Mouse (Mus musculus) brown adipose tissue, adult 24 weeks (tissue): ENCODE measurements around the gene Nfkbia. TPM values are rescaled to one million over a fixed set of nuclear protein-coding genes. Genes with fewer than 3 reads are reported as not detected.
A peak's percentile ranks its signal among the peaks of the same experiment; 100 is the strongest.

Experiments
- H3K27ac ChIP-seq: fragments of 200-500 bp; replicated peaks from 2 replicates; pipeline ENCODE4 v1.5.1; 2012; ENCODE audit warnings: low read depth, mild to moderate bottlenecking, low read length
- H3K4me1 ChIP-seq: fragments of 200-500 bp; 2 replicates; pipeline ENCODE4 v1.6.1; 2012; ENCODE audit warnings: low read length, mixed read lengths; ENCODE audit not compliant: control insufficient read depth, insufficient read depth, insufficient read length
- H3K4me3 ChIP-seq: fragments of 200-500 bp; 2 replicates; pipeline ENCODE4 v1.5.1; 2012; ENCODE audit warnings: low read depth, mild to moderate bottlenecking, low read length, moderate library complexity; ENCODE audit not compliant: insufficient read depth
- polyA plus RNA-seq: library from polyadenylated mRNA; stranded (reverse); fragments of >200 nt; gene quantifications from 2 replicates; pipeline ENCODE4 v1.2.4, GENCODE M21; 2012; ENCODE audit not compliant: missing spikeins, insufficient read depth, insufficient read length

The Nfkbia gene
- polyA plus RNA-seq, 1 experiment = 29.4 TPM

DNA sequence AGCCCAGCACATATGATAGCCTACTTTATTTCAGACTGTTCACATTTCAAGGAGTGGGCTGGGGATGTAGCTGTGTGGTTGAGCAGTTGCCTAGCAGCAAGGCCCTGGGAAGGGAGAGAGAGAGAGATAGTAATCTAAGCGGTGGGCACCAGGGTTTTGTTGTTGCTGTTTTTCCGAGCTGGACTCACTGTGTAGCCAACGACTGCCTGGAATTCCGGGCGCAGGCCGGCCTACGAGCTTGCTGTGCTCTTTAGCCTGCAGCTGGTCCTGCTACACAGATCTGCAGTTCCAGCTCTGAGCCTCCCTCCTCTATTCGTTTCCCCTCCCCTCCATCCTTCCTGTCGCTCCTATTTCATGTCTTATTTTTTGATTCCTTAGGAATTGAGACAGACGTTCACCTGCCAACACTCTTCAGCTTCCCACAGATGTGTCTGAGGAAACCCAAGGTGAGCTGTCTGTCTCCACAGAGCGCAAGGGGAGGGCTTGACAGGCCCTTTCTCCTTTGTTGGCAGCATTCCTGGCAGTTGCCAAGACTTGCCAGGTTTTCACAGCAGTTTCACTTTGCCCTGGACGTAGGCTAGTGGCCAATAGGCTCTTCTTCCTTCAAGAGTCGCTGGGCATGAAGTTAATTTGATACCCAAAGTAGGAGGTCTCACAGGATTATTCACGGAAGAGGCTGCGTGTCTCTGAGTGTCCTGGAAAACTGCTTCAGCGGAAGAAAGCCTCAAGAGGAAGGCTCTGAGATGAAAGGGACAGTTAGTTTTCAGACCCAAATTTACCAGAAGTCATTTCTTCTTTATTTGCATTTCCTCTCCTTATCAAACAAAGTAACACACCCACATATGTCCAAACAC, 28.2 kb downstream of the Nfkbia start:
- Histone ChIP-seq H3K4me3 (no peak overlapping the region), H3K4me1 (peaks cover 39% of the 10 kb centered on the region), H3K27ac (peak overlapping the region; percentile 44)

DNA sequence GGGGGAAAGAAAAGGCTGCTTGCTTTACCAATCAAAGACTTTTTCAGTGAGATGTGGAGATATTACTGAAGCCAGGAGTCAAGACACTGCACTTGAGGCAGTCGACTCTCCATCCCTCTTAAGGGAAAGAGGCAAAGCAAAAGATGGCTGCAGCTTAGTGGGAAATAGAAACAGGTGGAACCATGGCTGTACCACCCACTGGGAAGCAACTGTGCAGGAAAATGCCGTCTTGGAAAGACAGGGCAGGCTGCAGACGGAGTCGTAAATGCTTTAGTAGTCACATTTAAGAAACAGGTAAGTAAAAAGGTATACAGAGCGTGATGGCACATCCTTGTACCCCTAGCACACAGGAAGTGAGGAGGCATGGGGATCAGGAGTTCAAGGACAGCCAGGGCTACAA, 29.4 kb downstream of the Nfkbia start:
- Histone ChIP-seq H3K4me1 (peaks cover 39% of the 10 kb centered on the region), H3K27ac (no peak overlapping the region), H3K4me3 (no peak overlapping the region)

- Histone ChIP-seq H3K4me1 (peaks cover 37% of the 10 kb centered on the region), H3K4me3 (no peak overlapping the region), H3K27ac (no peak overlapping the region)
These were observed 30.0 kb downstream of the Nfkbia start for GRCm38 (mm10) chr12:55462456-55462855.

DNA sequence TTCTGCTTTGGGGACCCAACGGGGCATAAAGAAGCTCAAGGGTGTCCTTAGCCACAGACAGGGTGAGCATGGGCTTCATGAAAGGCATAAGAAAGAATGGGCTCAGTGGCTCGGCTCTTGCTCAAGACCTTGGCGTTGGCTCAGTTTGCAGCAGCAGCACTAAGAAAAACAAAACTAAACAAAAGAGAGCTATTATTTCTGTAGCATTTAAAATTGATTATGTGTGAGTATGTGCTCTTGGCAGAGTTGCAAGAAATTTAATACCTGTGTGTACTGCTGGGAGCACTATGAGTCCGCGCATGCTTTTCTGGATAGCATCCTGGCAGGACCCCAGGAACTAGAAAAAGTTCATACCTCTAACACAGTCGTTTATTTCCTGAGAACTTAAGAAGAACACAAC, 30.7 kb downstream of the Nfkbia start:
- peaks cover 32% of the 10 kb centered on the region for H3K4me1 ChIP-seq
- H3K27ac ChIP-seq = 0 out of 2 replicates have a peak overlapping the region, but pooled peaks have one; percentile 4
- no peak overlapping the region for H3K4me3 ChIP-seq

GRCm38 (mm10) chr12:55460900-55461299, 31.5 kb downstream of the Nfkbia start:
- H3K27ac ChIP-seq = 0 out of 2 replicates have a peak overlapping the region, but pooled peaks have one; percentile 4
- H3K4me3 ChIP-seq = no peak overlapping the region
- H3K4me1 ChIP-seq = peaks cover 27% of the 10 kb centered on the region

DNA sequence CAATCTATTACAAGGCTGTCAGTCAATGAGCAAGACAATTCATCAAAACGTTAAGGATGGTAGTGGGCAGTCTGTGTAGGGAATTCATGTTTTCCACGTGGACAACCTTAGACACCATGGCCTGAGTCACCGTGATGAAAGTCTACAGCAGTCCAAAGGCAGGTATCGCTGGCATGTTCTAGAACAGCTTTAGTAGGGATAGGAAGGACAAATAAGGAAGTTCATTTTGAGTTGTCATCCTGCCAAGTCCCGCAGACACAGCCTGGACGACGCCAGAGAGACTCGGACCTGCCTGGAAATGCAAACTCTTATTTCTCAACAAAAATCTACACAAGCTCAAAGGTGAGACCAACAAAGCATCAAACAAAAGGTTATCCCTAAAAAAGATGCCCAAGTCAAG, 32.7 kb downstream of the Nfkbia start:
- Histone ChIP-seq H3K4me1 (peaks cover 17% of the 10 kb centered on the region), H3K4me3 (no peak overlapping the region), H3K27ac (no peak overlapping the region)

- Histone ChIP-seq H3K27ac (no peak overlapping the region), H3K4me3 (no peak overlapping the region), H3K4me1 (peaks cover 9% of the 10 kb centered on the region)
These were observed 35.6 kb downstream of the Nfkbia start for GRCm38 (mm10) chr12:55456893-55457292.

DNA sequence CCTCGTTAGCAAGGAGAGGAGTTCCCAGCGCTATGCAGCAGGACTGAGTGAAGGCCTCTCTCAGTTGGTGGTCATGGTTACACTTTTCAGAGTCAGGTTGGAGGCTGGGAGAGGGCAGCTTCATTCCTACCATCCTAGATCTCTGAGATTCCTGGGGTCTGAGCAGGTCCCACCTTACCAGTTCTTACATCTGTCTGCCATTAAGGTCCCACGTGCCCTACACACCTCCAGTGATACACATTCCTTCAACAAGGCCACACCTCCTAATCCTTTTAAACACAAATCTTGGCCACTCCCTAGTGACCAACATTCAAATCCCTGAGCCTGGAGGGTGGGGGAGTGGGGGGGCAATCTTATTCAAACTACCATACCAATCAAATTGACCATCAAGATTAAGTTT, 36.3 kb downstream of the Nfkbia start:
- peaks cover 4% of the 10 kb centered on the region; the same call in 1 of the 2 replicates for H3K4me1 ChIP-seq
- H3K4me3 ChIP-seq = no peak overlapping the region
- H3K27ac ChIP-seq = no peak overlapping the region

DNA sequence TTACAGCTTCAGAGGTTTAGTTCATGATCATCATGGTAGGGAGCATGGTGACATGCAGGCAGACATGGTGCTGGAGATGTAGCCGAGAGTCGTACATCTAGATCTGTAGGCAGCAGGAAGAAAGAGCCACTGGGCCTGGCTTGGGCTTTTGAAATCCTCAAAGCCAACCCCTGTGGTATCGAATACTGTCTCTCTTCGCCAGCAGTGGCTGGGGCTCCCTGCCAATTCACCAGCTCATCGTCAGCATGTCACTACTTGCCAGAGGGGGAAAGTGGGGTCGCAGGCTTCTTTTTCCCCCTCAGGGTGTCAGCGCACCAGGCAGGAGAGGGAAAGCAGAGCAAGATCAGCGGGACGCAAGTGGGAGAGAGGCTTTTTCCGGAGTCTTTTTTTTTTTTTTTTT, 37.2 kb downstream of the Nfkbia start:
- no peak overlapping the region for H3K4me3 ChIP-seq
- H3K27ac ChIP-seq = no peak overlapping the region
- H3K4me1 ChIP-seq = peaks cover 4% of the 10 kb centered on the region

GRCm38 (mm10) chr12:55453924-55454323, 38.5 kb downstream of the Nfkbia start:
- H3K27ac ChIP-seq = no peak overlapping the region

DNA sequence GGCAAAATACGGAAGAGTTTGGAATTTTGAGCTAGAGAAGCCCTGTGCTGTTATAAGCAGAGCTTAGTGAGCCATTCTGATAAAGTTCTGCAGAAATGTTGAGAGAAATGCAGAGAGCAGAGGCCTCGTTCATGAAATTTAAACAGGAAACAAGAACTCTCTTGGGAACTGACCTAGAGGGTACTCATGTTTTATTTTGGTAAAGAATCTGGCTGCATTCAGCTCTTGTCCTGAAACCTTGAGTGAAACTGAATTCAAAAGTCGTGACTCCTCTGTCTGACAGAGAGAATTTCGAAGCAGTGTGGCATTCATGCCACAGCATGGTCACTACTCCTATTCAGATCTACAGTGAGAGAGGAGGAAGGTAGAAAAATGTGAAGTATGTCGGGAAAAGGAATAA, 39.6 kb downstream of the Nfkbia start:
- Histone ChIP-seq H3K4me3 (no peak overlapping the region), H3K4me1 (peaks cover 5% of the 10 kb centered on the region), H3K27ac (peak overlapping the region; percentile 5; the same call in 1 of the 2 replicates)

More at GRCm38 (mm10) chr12:55453924-55454323, 38.5 kb downstream of the Nfkbia start:
- no peak overlapping the region for H3K4me3 ChIP-seq
- peaks cover 5% of the 10 kb centered on the region for H3K4me1 ChIP-seq

DNA sequence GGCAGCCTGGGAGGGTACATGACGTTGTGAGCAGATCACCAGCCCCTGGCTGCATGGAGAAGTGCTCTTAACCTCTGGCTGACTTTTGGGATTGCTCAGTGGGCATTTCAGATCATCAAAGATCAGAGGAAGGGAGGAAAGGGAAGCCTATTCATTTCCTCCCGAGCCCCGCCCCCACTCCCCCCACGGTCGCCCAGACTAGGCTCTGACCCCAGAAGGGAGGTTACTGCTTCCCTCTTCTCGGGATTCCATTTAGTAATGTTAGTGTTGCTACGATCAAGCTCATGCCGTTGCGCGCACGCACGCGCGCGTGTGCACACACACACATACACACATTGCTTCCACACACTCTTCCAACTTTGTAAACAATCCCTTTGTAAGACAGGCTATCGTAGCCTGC, 42.0 kb downstream of the Nfkbia start:
- Histone ChIP-seq H3K4me3 (no peak overlapping the region), H3K27ac (no peak overlapping the region)

GRCm38 (mm10) chr12:55449048-55449447, 43.4 kb downstream of the Nfkbia start:
- H3K27ac ChIP-seq = no peak overlapping the region
- H3K4me1 ChIP-seq = peaks cover 24% of the 10 kb centered on the region
- H3K4me3 ChIP-seq = no peak overlapping the region

More for the DNA sequence above, 42.0 kb downstream of the Nfkbia start:
- H3K4me1 ChIP-seq = peaks cover 23% of the 10 kb centered on the region

GRCm38 (mm10) chr12:55448457-55448856, 44.0 kb downstream of the Nfkbia start:
- no peak overlapping the region for H3K27ac ChIP-seq
- H3K4me1 ChIP-seq = peaks cover 28% of the 10 kb centered on the region
- no peak overlapping the region for H3K4me3 ChIP-seq

GRCm38 (mm10) chr12:55447396-55447760, 45.1 kb downstream of the Nfkbia start:
- Histone ChIP-seq H3K4me1 (peaks cover 38% of the 10 kb centered on the region), H3K4me3 (no peak overlapping the region), H3K27ac (peak overlapping the region; percentile 73)
